Mouse (Mus musculus) heart, embryonic 14.5 days (tissue): ENCODE measurements around the gene Zfp935. TPM values are rescaled to one million over a fixed set of nuclear protein-coding genes. Genes with fewer than 3 reads are reported as not detected.
"Not testable (repeated sequence)": the region's sequence is repeated elsewhere in the genome, so short reads cannot be mapped to it uniquely, and the experiment has no call there.

Experiments
- ATAC-seq: fragments of 200-750 bp; cut with Nextera tagmentation; 2 replicates; pipeline ENCODE4 v1.8.0; 2017; ENCODE audit warnings: low read depth, moderate TSS enrichment; ENCODE audit not compliant: insufficient number of reproducible peaks, insufficient read depth, low FRiP score
- H3K27ac ChIP-seq, 2 experiments: fragments of 200-500 bp in 1 of 2; fragments of 300-500 bp in 1 of 2; sonication (generic) in 1 of 2; replicated peaks in 1 of 2; 2 replicates each; pipeline ENCODE4 v1.5.1; 2012 to 2014; ENCODE audit warnings: low read depth in 2 of 2, low read length in 2 of 2, control low read depth in 1 of 2, mild to moderate bottlenecking in 1 of 2, mixed read lengths in 1 of 2; ENCODE audit not compliant: control insufficient read depth in 1 of 2, insufficient read depth in 1 of 2
- H3K27me3 ChIP-seq: fragments of 300-500 bp; sonication (generic); 2 replicates; pipeline ENCODE4 v1.6.1; 2014; ENCODE audit warnings: mild to moderate bottlenecking, low read length, control low read depth; ENCODE audit not compliant: control insufficient read depth, insufficient read depth
- H3K36me3 ChIP-seq: fragments of 300-500 bp; sonication (generic); 2 replicates; pipeline ENCODE4 v1.6.1; 2014; ENCODE audit warnings: mild to moderate bottlenecking, control low read depth, low read length, mixed read lengths; ENCODE audit not compliant: control insufficient read depth, insufficient read depth
- H3K4me1 ChIP-seq, 2 experiments: fragments of 200-500 bp in 1 of 2; fragments of 300-500 bp in 1 of 2; sonication (generic) in 1 of 2; 2 replicates each; pipeline ENCODE4 v1.6.1; 2012 to 2014; ENCODE audit warnings: low read length in 2 of 2, control low read depth in 1 of 2, mixed read lengths in 1 of 2; ENCODE audit not compliant: control insufficient read depth in 2 of 2, insufficient read depth in 2 of 2
- H3K4me2 ChIP-seq: fragments of 300-500 bp; sonication (generic); 2 replicates; pipeline ENCODE4 v1.6.1; 2014; ENCODE audit warnings: mild to moderate bottlenecking, low read length
- H3K4me3 ChIP-seq, 2 experiments: fragments of 200-500 bp in 1 of 2; fragments of 300-500 bp in 1 of 2; sonication (generic) in 1 of 2; 2 replicates each; pipeline ENCODE4 v1.5.1; 2012 to 2014; ENCODE audit warnings: low read length in 2 of 2, mild to moderate bottlenecking in 2 of 2, control low read depth in 1 of 2, low read depth in 1 of 2, moderate library complexity in 1 of 2; ENCODE audit not compliant: control insufficient read depth in 1 of 2, insufficient read depth in 1 of 2
- H3K9ac ChIP-seq: fragments of 300-500 bp; sonication (generic); 2 replicates; pipeline ENCODE4 v1.6.1; 2014; ENCODE audit warnings: mild to moderate bottlenecking, low read length
- H3K9me3 ChIP-seq: fragments of 300-500 bp; sonication (generic); 2 replicates; pipeline ENCODE4 v1.6.1; 2016; ENCODE audit warnings: low read length, control low read depth; ENCODE audit not compliant: control insufficient read depth
- WGBS: fragments of 180-500 bp; shearing (Covaris S2); extraction: QIAGEN DNeasy Blood & Tissue Kit; methylation state at CpG from one replicate; pipeline ENCODE4 v1.1.7; 2014; 5-methylcytosine and 5-hydroxymethylcytosine counted together
- polyA plus RNA-seq: library from polyadenylated mRNA; unstranded; fragments of >200 nt; fragmentation: Nextera tagmentation; extraction: Ambion mirVana; gene quantifications from 2 replicates; pipeline ENCODE4 v1.2.1, GENCODE M21; 2014

The Zfp935 gene
- not detected in 2 replicates for polyA plus RNA-seq

GRCm38 (mm10) chr13:62558189-62559110 lies at the start of gene Zfp935:
Zfp935 (minus strand) TSS chr13:62558511.
- peak within 1 kb of the TSS in 1 of 2 experiments; percentile 33; a peak in 1 of 4 replicates for H3K27ac ChIP-seq
- not testable (repeated sequence) for H3K4me1 ChIP-seq, H3K9me3 ChIP-seq, H3K27me3 ChIP-seq, H3K36me3 ChIP-seq, ATAC-seq
- 3% methylated on average over 25 of the region's 27 CpGs for WGBS
- H3K4me2 ChIP-seq = peak within 1 kb of the TSS; percentile 47
- peak within 1 kb of the TSS; percentile 47 to 65 for H3K4me3 ChIP-seq
- peak within 1 kb of the TSS; percentile 66 for H3K9ac ChIP-seq

- not testable (repeated sequence) for H3K4me2 ChIP-seq, H3K9ac ChIP-seq, H3K4me1 ChIP-seq, ATAC-seq, H3K36me3 ChIP-seq, H3K9me3 ChIP-seq, H3K27ac ChIP-seq, H3K4me3 ChIP-seq, H3K27me3 ChIP-seq
- WGBS = 78% methylated on average over 2 of the region's 6 CpGs
Observed at GRCm38 (mm10) chr13:62571099-62571498, 12.8 kb upstream of the Zfp935 start, which contains the start of gene Zfp934. Zfp934 (minus strand) TSS chr13:62571199.

- H3K36me3 ChIP-seq, ATAC-seq, H3K27ac ChIP-seq, H3K4me1 ChIP-seq, H3K9me3 ChIP-seq, H3K4me2 ChIP-seq, H3K27me3 ChIP-seq, H3K9ac ChIP-seq, H3K4me3 ChIP-seq: not testable (repeated sequence)
- 29% methylated on average over 1 of the region's 1 CpGs for WGBS
Observed at GRCm38 (mm10) chr13:62561696-62562095, 3.4 kb upstream of the Zfp935 start.

GRCm38 (mm10) chr13:62530129-62530528 lies 28.2 kb downstream of the Zfp935 start:
- H3K9me3 ChIP-seq, H3K4me1 ChIP-seq, H3K27me3 ChIP-seq, H3K4me2 ChIP-seq, ATAC-seq, H3K9ac ChIP-seq, H3K36me3 ChIP-seq, H3K4me3 ChIP-seq, H3K27ac ChIP-seq: not testable (repeated sequence)

- H3K9me3 ChIP-seq, H3K27ac ChIP-seq, H3K27me3 ChIP-seq, H3K9ac ChIP-seq, H3K4me2 ChIP-seq, H3K4me3 ChIP-seq, H3K36me3 ChIP-seq, ATAC-seq, H3K4me1 ChIP-seq: not testable (repeated sequence)
- 86% methylated on average over 1 of the region's 1 CpGs for WGBS
Observed at GRCm38 (mm10) chr13:62510641-62511420, 47.5 kb downstream of the Zfp935 start.

- ATAC-seq, H3K4me2 ChIP-seq, H3K36me3 ChIP-seq, H3K4me1 ChIP-seq, H3K9ac ChIP-seq, H3K4me3 ChIP-seq, H3K27me3 ChIP-seq, H3K9me3 ChIP-seq, H3K27ac ChIP-seq: not testable (repeated sequence)
- WGBS = 88% methylated on average over 8 of the region's 8 CpGs
Observed at GRCm38 (mm10) chr13:62472661-62473060, 85.7 kb downstream of the Zfp935 start.

GRCm38 (mm10) chr13:62469947-62470346 lies 88.4 kb downstream of the Zfp935 start:
- H3K36me3 ChIP-seq, H3K27me3 ChIP-seq, H3K27ac ChIP-seq, H3K9ac ChIP-seq, H3K4me2 ChIP-seq, ATAC-seq, H3K4me3 ChIP-seq, H3K4me1 ChIP-seq, H3K9me3 ChIP-seq: not testable (repeated sequence)
